Mouse (Mus musculus) monocyte, adult 5-6 weeks (primary cell): ENCODE results near the gene Fads3. TPM values are rescaled to one million over a fixed set of nuclear protein-coding genes. Genes with fewer than 3 reads are reported as not detected.

Experiments
- ATAC-seq: fragments of 153-309, 156-312 bp; replicated peaks from 2 replicates; pipeline ENCODE4 v1.8.0; 2017; ENCODE audit warnings: mild to moderate bottlenecking; ENCODE audit not compliant: low TSS enrichment, insufficient number of reproducible peaks, severe bottlenecking, poor library complexity, low FRiP score
- total RNA-seq: library from RNA; stranded (forward); fragments of 200-1000, 200-491, 200-594 nt; gene quantifications from 3 replicates; pipeline ENCODE4 v1.2.3, GENCODE M21; 2017

Gene Fads3
- total RNA-seq, 1 experiment from 2014 or later, result not detected

- ATAC-seq, result no peak
Measured at GRCm38 (mm10) chr19:10042816-10043215, 1.4 kb downstream of the Fads3 start.

GRCm38 (mm10) chr19:10043643-10044042, 2.3 kb downstream of the Fads3 start:
- no peak for ATAC-seq

- no peak for ATAC-seq
Measured at GRCm38 (mm10) chr19:10045707-10046106, 4.3 kb downstream of the Fads3 start.

- ATAC-seq, result no peak
Measured at GRCm38 (mm10) chr19:10046346-10046745, 5.0 kb downstream of the Fads3 start.

- no peak for ATAC-seq
Measured at GRCm38 (mm10) chr19:10046983-10047382, 5.6 kb downstream of the Fads3 start.

- ATAC-seq, result no peak
Measured at GRCm38 (mm10) chr19:10049533-10049932, 8.2 kb downstream of the Fads3 start.

- ATAC-seq, result no peak
Measured at GRCm38 (mm10) chr19:10050438-10050837, 9.1 kb downstream of the Fads3 start.

- no peak for ATAC-seq
Measured at GRCm38 (mm10) chr19:10052698-10053097, 11.3 kb downstream of the Fads3 start.

- ATAC-seq, result no peak
Measured at GRCm38 (mm10) chr19:10053692-10054260, 12.4 kb downstream of the Fads3 start.

GRCm38 (mm10) chr19:10054361-10055075, 13.1 kb downstream of the Fads3 start:
- ATAC-seq, result no peak

- no peak for ATAC-seq
Measured at GRCm38 (mm10) chr19:10055261-10055660, 13.9 kb downstream of the Fads3 start.

- no peak for ATAC-seq
Measured at GRCm38 (mm10) chr19:10055783-10056660, 14.7 kb downstream of the Fads3 start.

- no peak for ATAC-seq
Measured at GRCm38 (mm10) chr19:10056686-10057085, 15.3 kb downstream of the Fads3 start.

- ATAC-seq, result no peak
Measured at GRCm38 (mm10) chr19:10057486-10058351, 16.4 kb downstream of the Fads3 start.

- no peak for ATAC-seq
Measured at GRCm38 (mm10) chr19:10058352-10058825, 17.0 kb downstream of the Fads3 start.

GRCm38 (mm10) chr19:10058876-10059427, 17.6 kb downstream of the Fads3 start:
- no peak for ATAC-seq

- peak; percentile 28; the same call in 1 of the 2 replicates for ATAC-seq
Measured at GRCm38 (mm10) chr19:10059911-10060567, 18.7 kb downstream of the Fads3 start.
